Mouse (Mus musculus) kidney, embryonic 16.5 days (tissue): ENCODE data around the gene Tet2. TPM values are rescaled to one million over a fixed set of nuclear protein-coding genes. Genes with fewer than 3 reads are reported as not detected.

Experiments used
- ATAC-seq: fragments of 200-750 bp; cut with Nextera tagmentation; 2 replicates; pipeline ENCODE4 v1.8.0; 2017; ENCODE audit warnings: moderate TSS enrichment; ENCODE audit not compliant: low FRiP score, low TSS enrichment
- H3K27ac ChIP-seq: fragments of 300-500 bp; sonication (generic); 2 replicates; pipeline ENCODE4 v1.5.1; 2014; ENCODE audit warnings: low read length
- H3K27me3 ChIP-seq: fragments of 300-500 bp; sonication (generic); 2 replicates; pipeline ENCODE4 v1.6.1; 2014; ENCODE audit warnings: low read length, control low read depth, mixed read lengths; ENCODE audit not compliant: insufficient read depth
- H3K36me3 ChIP-seq: fragments of 300-500 bp; sonication (generic); 2 replicates; pipeline ENCODE4 v1.6.1; 2014; ENCODE audit warnings: low read length, control low read depth, mixed read lengths; ENCODE audit not compliant: insufficient read depth
- H3K4me1 ChIP-seq: fragments of 300-500 bp; sonication (generic); 2 replicates; pipeline ENCODE4 v1.6.1; 2014; ENCODE audit warnings: low read length, control low read depth, mixed read lengths; ENCODE audit not compliant: insufficient read depth
- H3K4me2 ChIP-seq: fragments of 300-500 bp; sonication (generic); replicated peaks from 2 replicates; pipeline ENCODE4 v1.6.1; 2014; ENCODE audit warnings: low read depth, low read length
- H3K4me3 ChIP-seq: fragments of 300-500 bp; sonication (generic); 2 replicates; pipeline ENCODE4 v1.5.1; 2014; ENCODE audit warnings: mild to moderate bottlenecking, low read length
- H3K9ac ChIP-seq: fragments of 300-500 bp; sonication (generic); replicated peaks from 2 replicates; pipeline ENCODE4 v1.6.1; 2014; ENCODE audit warnings: low read length
- H3K9me3 ChIP-seq: fragments of 300-500 bp; sonication (generic); 2 replicates; pipeline ENCODE4 v1.6.1; 2016; ENCODE audit warnings: low read length, control low read depth
- WGBS: fragments of 180-500 bp; shearing (Covaris S2); extraction: QIAGEN DNeasy Blood & Tissue Kit; methylation state at CpG from one replicate; pipeline ENCODE4 v1.1.7; 2014; 5-methylcytosine and 5-hydroxymethylcytosine counted together
- polyA plus RNA-seq: library from polyadenylated mRNA; unstranded; fragments of >200 nt; fragmentation: Nextera tagmentation; extraction: Ambion mirVana; gene quantifications from 2 replicates; pipeline ENCODE4 v1.2.1, GENCODE M21; 2015

Gene Tet2
- polyA plus RNA-seq, 1 experiment from 2014 or later = 17.0 TPM

DNA sequence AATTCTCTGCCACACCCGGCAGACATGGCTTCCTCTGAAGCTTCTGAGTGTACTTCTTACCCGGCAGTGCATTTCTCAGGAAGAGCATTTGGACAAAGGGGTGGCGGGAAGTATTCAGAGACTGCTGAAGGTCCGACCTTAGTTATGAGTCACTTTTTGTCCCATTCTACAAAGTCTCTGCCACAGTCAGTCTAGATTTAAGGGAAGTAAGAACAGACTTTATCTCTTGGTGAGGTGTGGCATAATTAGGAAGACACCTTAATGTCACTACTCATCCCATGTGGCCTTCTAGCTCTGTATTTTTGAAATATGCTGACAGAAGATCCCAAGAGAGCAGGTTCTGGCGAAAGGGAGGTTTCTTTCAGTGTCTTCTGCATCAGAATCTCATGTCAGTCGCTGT lies 30.0 kb upstream of the Tet2 start:
- no peaks in the 10 kb centered on the region for H3K9me3 ChIP-seq
- 67% methylated on average over 6 of the region's 6 CpGs for WGBS
- no peaks in the 10 kb centered on the region for H3K4me1 ChIP-seq
- ATAC-seq = no peak
- no peak overlapping the region for H3K4me3 ChIP-seq
- H3K27me3 ChIP-seq = no peaks in the 10 kb centered on the region
- no peak overlapping the region for H3K4me2 ChIP-seq
- H3K9ac ChIP-seq = no peak overlapping the region
- no peaks in the 10 kb centered on the region for H3K36me3 ChIP-seq
- no peak overlapping the region for H3K27ac ChIP-seq

- H3K4me2 ChIP-seq = no peak overlapping the region
- no peaks in the 10 kb centered on the region for H3K9me3 ChIP-seq
- H3K36me3 ChIP-seq = no peaks in the 10 kb centered on the region
- no peaks in the 10 kb centered on the region for H3K27me3 ChIP-seq
- WGBS = 80% methylated on average over 5 of the region's 5 CpGs
- H3K27ac ChIP-seq = no peak overlapping the region
- H3K9ac ChIP-seq = no peak overlapping the region
- ATAC-seq = no peak
- H3K4me3 ChIP-seq = no peak overlapping the region
- no peaks in the 10 kb centered on the region for H3K4me1 ChIP-seq
Measured at GRCm38 (mm10) chr3:133571961-133572360, 27.0 kb upstream of the Tet2 start.

GRCm38 (mm10) chr3:133563503-133564205 lies 18.7 kb upstream of the Tet2 start:
- no peak overlapping the region for H3K27ac ChIP-seq
- H3K36me3 ChIP-seq = no peaks in the 10 kb centered on the region
- H3K4me3 ChIP-seq = no peak overlapping the region
- no peaks in the 10 kb centered on the region for H3K9me3 ChIP-seq
- no peaks in the 10 kb centered on the region for H3K4me1 ChIP-seq
- H3K9ac ChIP-seq = no peak overlapping the region
- no peak; the same call in 1 of the 2 replicates for ATAC-seq
- no peaks in the 10 kb centered on the region for H3K27me3 ChIP-seq
- no peak overlapping the region for H3K4me2 ChIP-seq
- WGBS = 76% methylated on average over 2 of the region's 2 CpGs

DNA sequence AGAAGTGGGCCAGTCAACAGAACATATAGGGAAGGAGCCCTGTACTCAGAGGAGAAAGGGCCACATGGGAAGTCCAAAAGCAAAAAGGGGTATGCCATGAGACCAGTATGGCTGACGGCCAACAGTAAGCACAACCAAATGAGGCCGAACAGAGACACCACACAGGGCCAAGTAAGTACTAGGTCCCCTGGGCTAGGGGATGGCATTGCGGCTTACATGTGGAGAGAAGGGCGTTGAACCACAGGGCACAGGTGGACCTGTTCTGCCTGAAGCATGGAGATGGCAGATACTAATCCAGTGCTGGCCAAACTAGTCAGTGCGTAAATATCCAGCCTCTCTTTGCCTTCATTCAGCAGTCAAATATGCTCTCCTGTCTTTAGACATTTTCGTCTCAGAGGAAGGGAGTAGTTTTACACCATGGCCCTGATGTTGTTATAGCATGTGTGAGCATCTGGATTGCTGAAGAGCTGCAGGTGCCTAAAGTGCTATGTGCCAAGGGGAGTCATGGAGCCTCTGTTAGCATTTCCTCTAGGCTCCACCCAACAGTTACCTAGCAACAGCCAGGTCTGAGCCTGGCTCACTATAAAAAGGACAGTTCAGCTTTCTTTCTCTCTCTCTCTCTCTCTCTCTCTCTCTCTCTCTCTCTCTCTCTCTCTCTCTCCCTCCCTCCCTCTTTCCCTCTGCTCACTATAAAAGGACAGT lies 14.6 kb upstream of the Tet2 start:
- Histone ChIP-seq H3K4me3 (no peak overlapping the region), H3K4me2 (no peak overlapping the region), H3K27me3 (no peaks in the 10 kb centered on the region), H3K4me1 (no peaks in the 10 kb centered on the region), H3K9me3 (no peaks in the 10 kb centered on the region), H3K36me3 (no peaks in the 10 kb centered on the region), H3K9ac (no peak overlapping the region), H3K27ac (no peak overlapping the region)
- 82% methylated on average over 6 of the region's 6 CpGs for WGBS
- no peak; the same call in 1 of the 2 replicates for ATAC-seq

DNA sequence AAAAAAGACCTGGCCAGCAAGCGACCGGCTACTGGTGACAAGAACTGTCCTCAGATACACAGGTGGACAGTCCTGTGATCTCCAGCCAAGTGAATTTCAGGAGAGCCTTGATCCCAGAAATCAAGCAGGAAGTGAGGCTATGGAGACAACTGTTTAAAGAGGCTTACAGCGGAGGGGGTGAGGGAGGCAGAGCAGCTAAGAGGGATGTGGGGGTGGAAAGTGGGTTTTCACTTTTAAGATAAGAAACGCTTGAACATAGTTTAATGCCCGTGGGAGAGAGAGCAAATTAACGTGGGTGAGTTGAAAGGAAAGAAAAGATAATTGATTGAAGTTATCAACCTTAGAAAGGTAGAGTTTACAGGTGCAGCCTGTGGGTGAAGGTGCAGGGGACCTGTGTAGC lies 12.7 kb upstream of the Tet2 start:
- WGBS = 49% methylated on average over 6 of the region's 6 CpGs
- Histone ChIP-seq H3K36me3 (no peaks in the 10 kb centered on the region), H3K27ac (no peak overlapping the region), H3K9ac (no peak overlapping the region), H3K27me3 (no peaks in the 10 kb centered on the region), H3K4me3 (no peak overlapping the region), H3K9me3 (no peaks in the 10 kb centered on the region), H3K4me1 (no peaks in the 10 kb centered on the region), H3K4me2 (no peak overlapping the region)
- no peak for ATAC-seq

DNA sequence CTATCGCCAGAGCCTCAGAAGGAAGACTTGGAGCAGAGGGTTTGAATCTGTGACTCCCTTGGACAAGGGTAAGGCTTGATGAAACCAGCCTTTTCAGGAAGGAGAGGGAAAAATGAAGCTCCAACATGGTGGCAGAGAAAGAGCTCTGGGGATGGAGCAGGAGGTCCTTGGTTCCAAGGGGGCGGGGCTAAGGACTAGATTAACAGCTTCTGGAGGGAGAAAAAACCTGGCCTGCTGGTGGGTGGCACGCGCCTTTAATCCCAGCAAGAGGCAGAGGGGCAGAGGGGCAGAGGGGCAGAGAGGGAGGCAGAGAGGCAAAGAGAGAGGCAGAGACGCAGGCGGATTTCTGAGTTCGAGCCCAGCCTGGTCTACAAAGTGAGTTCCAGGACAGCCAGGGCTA lies 12.2 kb upstream of the Tet2 start:
- no peak overlapping the region for H3K27ac ChIP-seq
- H3K4me3 ChIP-seq = no peak overlapping the region
- H3K9ac ChIP-seq = no peak overlapping the region
- ATAC-seq = no peak
- no peaks in the 10 kb centered on the region for H3K4me1 ChIP-seq
- H3K9me3 ChIP-seq = no peaks in the 10 kb centered on the region
- no peaks in the 10 kb centered on the region for H3K27me3 ChIP-seq
- H3K36me3 ChIP-seq = no peaks in the 10 kb centered on the region
- no peak overlapping the region for H3K4me2 ChIP-seq
- 74% methylated on average over 7 of the region's 7 CpGs for WGBS

- no peak overlapping the region for H3K9ac ChIP-seq
- H3K9me3 ChIP-seq = no peaks in the 10 kb centered on the region
- H3K27me3 ChIP-seq = no peaks in the 10 kb centered on the region
- no peaks in the 10 kb centered on the region for H3K36me3 ChIP-seq
- WGBS = 80% methylated on average over 7 of the region's 7 CpGs
- no peak for ATAC-seq
- no peak overlapping the region for H3K4me2 ChIP-seq
- no peaks in the 10 kb centered on the region for H3K4me1 ChIP-seq
- no peak overlapping the region for H3K4me3 ChIP-seq
- no peak overlapping the region for H3K27ac ChIP-seq
Measured at GRCm38 (mm10) chr3:133555378-133555777, 10.4 kb upstream of the Tet2 start.

DNA sequence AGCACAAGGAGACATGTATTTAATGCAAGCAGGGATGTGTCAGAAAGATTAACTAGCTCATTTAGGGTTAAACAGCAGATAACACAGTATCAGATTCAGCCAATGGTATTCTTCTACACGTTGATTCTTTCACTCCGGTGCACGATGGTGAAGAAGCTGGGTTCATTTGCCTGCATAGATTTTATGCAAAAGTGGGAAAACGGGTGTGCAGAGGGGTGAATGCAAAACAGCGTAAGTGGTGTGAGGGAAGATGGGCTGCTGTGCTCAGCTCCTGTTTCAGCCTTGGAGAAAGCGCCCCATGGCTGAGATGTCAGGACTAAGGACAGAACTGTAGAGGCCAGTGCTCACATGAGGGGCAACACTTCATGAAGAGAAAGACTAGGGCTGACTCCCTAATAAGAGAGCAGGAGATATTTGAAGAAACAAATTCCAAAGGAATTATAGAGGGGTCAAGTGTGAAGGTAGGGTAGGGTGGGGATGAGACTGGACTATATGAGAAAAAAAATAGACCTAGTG lies 9.7 kb upstream of the Tet2 start:
- no peak for ATAC-seq
- Histone ChIP-seq H3K4me3 (no peak overlapping the region), H3K4me2 (no peak overlapping the region), H3K27me3 (no peaks in the 10 kb centered on the region), H3K9me3 (no peaks in the 10 kb centered on the region), H3K4me1 (peaks cover 4% of the 10 kb centered on the region; the same call in 1 of the 2 replicates), H3K27ac (no peak overlapping the region), H3K36me3 (no peaks in the 10 kb centered on the region), H3K9ac (no peak overlapping the region)
- 72% methylated on average over 6 of the region's 6 CpGs for WGBS

GRCm38 (mm10) chr3:133554092-133554491 lies 9.2 kb upstream of the Tet2 start:
- 92% methylated on average over 4 of the region's 4 CpGs for WGBS
- Histone ChIP-seq H3K9ac (no peak overlapping the region), H3K27me3 (no peaks in the 10 kb centered on the region), H3K4me1 (peaks cover 4% of the 10 kb centered on the region; the same call in 1 of the 2 replicates), H3K36me3 (no peaks in the 10 kb centered on the region), H3K4me3 (no peak overlapping the region), H3K27ac (no peak overlapping the region), H3K9me3 (no peaks in the 10 kb centered on the region), H3K4me2 (no peak overlapping the region)
- no peak for ATAC-seq

- Histone ChIP-seq H3K4me2 (no peak overlapping the region), H3K27me3 (no peaks in the 10 kb centered on the region), H3K9me3 (no peaks in the 10 kb centered on the region), H3K36me3 (no peaks in the 10 kb centered on the region), H3K4me1 (peaks cover 4% of the 10 kb centered on the region; the same call in 1 of the 2 replicates), H3K4me3 (no peak overlapping the region), H3K27ac (no peak overlapping the region), H3K9ac (no peak overlapping the region)
- no peak for ATAC-seq
- WGBS = 74% methylated on average over 8 of the region's 8 CpGs
Measured at GRCm38 (mm10) chr3:133551941-133552340, 7.0 kb upstream of the Tet2 start.
